Mouse (Mus musculus): ENCODE data around the gene Olfr1392.
"Not testable (repeated sequence)": the region's sequence is repeated elsewhere in the genome, so short reads cannot be mapped to it uniquely, and the experiment has no call there.

Olfr1392 gene

DNA sequence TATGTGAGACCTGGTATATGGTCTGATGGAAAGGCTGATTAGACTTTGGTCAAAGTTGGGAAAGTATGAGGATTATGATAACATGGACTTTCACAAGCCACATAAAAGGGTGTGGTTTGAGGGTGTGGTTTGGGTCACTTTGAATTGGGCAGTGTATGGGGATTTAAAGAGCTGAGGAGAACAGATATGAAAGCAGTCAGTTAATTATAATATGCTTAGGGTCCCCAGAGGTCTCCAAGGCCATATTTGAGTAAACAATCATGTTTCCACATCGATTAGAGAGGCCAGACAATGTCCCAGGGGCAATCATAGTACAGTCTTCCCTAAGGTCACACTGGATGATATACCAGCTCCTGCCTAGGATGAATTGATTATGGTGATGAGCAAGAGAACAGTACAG is at the start of gene Olfr1392:
Gene Olfr1392 (plus strand): TSS at position 301 of the 400 bp plus-strand sequence.
- DNase-seq (ENCODE audit: low read depth, low spot score): not testable (repeated sequence)

DNA sequence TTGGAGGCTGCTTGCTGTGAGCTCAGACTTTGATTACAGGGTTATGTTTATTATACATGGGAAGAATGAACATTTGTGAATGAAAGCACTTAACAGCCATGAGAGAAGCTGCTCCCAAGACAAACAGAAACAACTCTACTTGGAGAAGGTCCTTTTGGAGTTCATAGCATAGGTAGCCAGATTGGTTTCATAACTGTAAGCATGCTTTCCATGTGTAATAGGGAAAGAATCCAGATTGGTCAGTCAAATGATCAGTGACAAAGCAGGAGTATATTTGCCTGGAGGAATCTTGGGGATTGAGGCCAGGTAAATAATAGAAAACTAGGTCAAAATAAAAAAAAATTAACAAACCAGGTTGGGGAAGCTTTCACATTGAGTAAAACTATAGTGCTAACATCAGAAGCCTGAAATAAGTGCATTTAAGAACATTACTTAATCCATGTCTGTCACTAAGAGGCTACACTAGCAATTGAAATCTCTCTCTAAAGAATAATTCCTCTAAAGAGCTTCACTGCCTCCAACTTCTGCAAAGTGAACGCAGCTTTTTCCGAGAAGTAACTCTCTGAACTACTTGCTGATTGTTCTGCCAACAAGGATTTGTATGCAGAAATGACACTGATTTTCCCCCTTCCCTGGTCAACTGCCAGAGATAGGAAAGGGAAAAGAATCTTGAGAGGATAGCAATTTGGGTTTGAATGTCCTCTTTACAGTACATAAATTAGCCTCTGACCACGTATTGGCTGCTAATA is 49.4 kb upstream of the Olfr1392 start:
- DNase-seq (ENCODE audit: low read depth, low spot score): no peak

GRCm38 (mm10) chr11:49236891-49237290 is 48.2 kb upstream of the Olfr1392 start:
- no peak for DNase-seq (ENCODE audit: low read depth, low spot score)

- peak; percentile 71 for DNase-seq (ENCODE audit: low read depth, low spot score)
Measured at GRCm38 (mm10) chr11:49237532-49237931, 47.5 kb upstream of the Olfr1392 start.

DNA sequence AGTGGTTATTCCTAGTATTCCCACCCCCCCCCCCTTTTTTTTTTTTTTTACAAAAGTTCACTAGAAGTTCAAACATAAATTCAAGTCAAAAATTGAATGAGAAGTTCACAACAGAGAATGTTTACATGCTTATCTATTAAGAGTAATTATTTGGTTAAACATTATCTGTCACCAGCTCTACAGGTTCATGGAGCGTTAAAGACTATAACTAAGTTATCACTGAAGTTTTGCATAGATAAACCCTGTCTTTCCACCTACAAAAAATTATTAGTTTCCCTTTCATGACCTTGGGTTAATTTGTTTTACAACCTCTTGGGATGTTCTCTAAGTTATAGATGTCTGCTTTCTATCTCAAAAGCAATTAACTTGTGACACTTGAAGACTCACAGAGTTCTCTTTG is 44.8 kb upstream of the Olfr1392 start:
- DNase-seq (ENCODE audit: low read depth, low spot score): no peak

- DNase-seq (ENCODE audit: low read depth, low spot score): peak; percentile 60
Measured at GRCm38 (mm10) chr11:49240874-49241273, 44.2 kb upstream of the Olfr1392 start.

DNA sequence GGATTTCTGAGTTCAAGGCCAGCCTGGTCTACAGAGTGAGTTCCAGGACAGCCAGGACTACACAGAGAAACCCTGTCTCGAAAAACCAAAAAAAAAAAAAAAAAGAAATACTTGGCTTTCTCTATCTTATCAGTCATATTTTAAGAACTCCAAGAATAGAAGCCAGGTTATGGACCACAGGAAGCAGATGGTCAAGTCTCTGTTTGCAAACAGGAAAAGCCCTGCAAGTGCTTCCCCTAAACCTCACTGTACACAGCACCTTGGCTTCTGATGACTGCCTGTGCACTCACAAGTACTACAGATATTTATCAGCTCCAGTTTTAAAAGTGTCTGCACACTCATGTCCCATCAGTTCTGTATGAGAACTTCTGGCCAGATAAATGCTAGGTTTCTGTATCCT is 43.6 kb upstream of the Olfr1392 start:
- peak; percentile 51 for DNase-seq (ENCODE audit: low read depth, low spot score)

- DNase-seq (ENCODE audit: low read depth, low spot score): no peak
Measured at GRCm38 (mm10) chr11:49242944-49243626, 42.0 kb upstream of the Olfr1392 start.

DNA sequence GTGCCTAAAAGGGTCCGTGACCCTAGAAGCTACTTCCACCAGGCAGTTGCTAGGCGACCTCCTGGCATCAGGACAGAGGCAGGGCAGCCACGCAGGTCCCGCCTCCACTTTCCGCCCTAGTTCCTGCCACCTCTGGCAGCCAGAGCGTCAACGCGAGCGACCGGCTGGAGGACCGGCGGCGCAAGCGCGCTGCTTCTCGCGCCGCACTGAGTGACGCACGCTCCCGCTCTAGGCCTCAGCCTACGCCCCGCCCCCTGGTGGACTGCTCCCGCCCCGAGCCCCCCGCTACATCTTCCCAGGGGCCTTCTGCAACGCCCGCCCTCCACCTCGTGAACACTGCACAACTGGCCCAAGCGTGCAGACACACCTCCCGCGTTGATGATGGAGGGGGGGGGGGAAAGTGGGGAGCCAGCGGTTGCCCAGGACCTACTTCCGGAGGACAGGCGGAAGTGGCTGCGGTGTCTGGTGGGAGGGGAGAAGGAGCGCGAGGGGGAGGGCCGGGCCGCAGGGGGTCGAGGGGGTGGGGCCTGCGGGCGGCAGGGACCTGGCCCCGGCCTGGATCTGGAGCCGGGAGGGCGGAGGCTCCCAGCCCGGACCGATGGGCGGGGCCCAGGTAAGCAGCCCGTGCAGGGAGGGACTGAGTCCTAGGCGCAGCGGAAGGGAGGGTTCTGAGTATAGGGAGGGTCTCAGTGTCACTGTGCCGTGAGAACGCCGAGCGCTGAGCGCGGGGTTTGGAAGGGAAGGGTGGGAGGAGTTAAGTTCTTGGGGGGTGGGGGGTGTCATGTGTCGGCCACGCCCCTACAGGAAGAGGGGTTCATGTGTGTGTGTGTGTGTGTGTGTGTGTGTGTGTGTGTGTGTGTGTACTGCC is 41.1 kb upstream of the Olfr1392 start, which contains the start of gene Mgat1:
Gene Mgat1 (plus strand): TSS at position 465 of the 868 bp plus-strand sequence.
- DNase-seq (ENCODE audit: low read depth, low spot score): peak; percentile 98

DNA sequence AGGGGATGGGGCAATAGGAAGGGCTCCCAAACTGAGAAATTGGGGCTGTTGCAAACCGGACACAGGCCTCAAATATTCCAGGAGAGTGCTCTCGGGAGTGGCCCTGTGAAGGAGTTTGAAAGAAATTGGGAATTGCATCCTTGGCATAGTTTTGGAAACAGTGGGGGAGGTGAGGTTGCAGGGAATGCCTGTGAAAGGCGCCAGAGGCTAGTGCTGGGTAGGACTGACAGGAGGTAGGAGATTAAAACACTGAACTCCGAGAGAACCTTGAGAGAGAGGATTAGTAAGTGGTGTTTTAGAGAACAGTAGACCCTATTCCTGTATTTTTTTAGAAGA is 40.5 kb upstream of the Olfr1392 start:
- DNase-seq (ENCODE audit: low read depth, low spot score): no peak

GRCm38 (mm10) chr11:49245176-49245575 is 39.9 kb upstream of the Olfr1392 start:
- peak; percentile 70 for DNase-seq (ENCODE audit: low read depth, low spot score)

GRCm38 (mm10) chr11:49245634-49246415 is 39.3 kb upstream of the Olfr1392 start:
- peak; percentile 55 for DNase-seq (ENCODE audit: low read depth, low spot score)

GRCm38 (mm10) chr11:49246523-49246922 is 38.6 kb upstream of the Olfr1392 start:
- DNase-seq (ENCODE audit: low read depth, low spot score): peak; percentile 37

- DNase-seq (ENCODE audit: low read depth, low spot score): peak; percentile 90
Measured at GRCm38 (mm10) chr11:49247255-49247654, 37.8 kb upstream of the Olfr1392 start.

- DNase-seq (ENCODE audit: low read depth, low spot score): peak; percentile 57
Measured at GRCm38 (mm10) chr11:49248226-49248973, 36.7 kb upstream of the Olfr1392 start.

DNA sequence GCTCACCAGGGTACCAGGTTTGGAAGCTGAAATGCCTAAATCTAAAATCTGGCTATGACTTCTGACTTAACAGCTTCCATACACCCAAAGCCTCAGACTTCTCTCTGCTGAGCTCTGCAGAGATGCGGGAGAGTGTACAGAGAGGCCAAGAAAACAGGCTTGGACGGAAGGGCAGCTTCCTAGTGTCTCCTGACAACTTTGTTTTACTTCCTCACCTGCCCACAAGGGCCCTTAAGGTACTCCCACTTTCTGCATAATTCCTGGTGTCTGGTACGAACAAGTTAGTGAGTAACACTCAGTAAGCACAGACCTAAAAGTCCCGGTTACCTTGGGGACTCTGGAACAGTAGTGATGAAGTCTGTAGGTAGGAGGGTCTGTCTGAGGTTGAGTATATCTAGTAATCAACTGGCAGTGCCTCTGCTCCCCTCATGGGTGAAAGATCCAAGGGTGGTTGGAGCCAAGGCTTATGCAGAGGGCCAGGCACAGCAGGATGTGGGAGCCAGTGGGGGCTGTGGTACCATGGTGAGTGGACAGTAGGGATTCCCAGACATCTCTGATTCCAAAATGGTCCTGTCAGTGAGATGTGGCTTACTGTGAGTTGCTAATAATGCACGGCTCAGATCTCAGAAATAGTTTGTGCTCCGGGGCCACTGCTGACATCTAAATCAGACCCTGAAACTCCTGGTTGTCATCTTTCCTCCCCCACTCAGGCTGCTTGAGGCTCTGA is 35.9 kb upstream of the Olfr1392 start:
- no peak for DNase-seq (ENCODE audit: low read depth, low spot score)

- peak; percentile 93 for DNase-seq (ENCODE audit: low read depth, low spot score)
Measured at GRCm38 (mm10) chr11:49249811-49250421, 35.2 kb upstream of the Olfr1392 start.

- DNase-seq (ENCODE audit: low read depth, low spot score): peak; percentile 92
Measured at GRCm38 (mm10) chr11:49250422-49251379, 34.4 kb upstream of the Olfr1392 start.
